Mouse (Mus musculus) kidney, postnatal 14 days (tissue): Measurements from ENCODE around the gene Tceal3.
"Not testable (repeated sequence)": the region's sequence is repeated elsewhere in the genome, so short reads cannot be mapped to it uniquely, and the experiment has no call there.

ENCODE experiments used
- DNase-seq: peaks from one replicate; pipeline ENCODE4 v3.0.0; 2022; ENCODE audit warnings: mixed read lengths

Gene Tceal3

DNA sequence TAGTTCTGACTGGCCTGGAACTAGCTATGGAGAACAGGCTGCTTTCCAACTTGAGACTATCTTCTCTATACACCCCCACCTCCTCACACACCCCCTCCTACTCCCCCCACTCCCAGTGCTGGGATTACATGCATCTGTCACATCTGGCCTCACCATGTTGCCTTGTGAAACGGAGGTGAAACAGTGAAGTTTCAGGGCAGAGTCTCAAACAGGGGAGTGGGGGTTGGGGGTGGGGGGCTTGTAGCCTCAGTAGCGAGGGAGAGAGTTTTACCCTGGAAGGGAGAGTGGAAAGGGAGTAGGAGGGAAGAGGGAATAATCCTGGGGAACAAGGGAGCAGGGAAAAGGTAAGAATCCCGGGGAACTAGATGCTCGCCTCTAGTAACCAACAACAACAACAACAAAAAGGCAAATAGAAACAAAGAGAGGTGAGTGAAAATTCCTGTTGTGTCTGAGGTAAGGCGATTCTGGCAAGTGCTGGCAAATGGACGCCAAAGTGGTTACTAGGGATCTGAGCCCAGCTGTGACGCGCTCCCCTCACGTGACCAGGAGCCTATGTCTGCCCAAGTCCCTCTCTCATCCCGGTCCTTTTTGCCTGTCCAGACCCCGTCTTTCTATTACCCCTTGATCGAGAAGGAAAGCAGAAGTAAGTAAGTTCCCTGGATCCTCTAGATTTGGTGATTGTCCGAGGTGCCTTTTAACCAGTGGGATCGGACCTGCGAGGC is 117.0 kb downstream of the Tceal3 start, which contains the start of gene Tceal1:
Tceal1 (plus strand) TSS at position 537 of the 722 bp plus-strand sequence.
- peak; percentile 71 for DNase-seq

- peak; percentile 48 for DNase-seq
These were observed 117.6 kb downstream of the Tceal3 start for GRCm38 (mm10) chrX:136708168-136708681.

- peak; percentile 1 for DNase-seq
These were observed 118.1 kb downstream of the Tceal3 start for GRCm38 (mm10) chrX:136708782-136709181.

DNA sequence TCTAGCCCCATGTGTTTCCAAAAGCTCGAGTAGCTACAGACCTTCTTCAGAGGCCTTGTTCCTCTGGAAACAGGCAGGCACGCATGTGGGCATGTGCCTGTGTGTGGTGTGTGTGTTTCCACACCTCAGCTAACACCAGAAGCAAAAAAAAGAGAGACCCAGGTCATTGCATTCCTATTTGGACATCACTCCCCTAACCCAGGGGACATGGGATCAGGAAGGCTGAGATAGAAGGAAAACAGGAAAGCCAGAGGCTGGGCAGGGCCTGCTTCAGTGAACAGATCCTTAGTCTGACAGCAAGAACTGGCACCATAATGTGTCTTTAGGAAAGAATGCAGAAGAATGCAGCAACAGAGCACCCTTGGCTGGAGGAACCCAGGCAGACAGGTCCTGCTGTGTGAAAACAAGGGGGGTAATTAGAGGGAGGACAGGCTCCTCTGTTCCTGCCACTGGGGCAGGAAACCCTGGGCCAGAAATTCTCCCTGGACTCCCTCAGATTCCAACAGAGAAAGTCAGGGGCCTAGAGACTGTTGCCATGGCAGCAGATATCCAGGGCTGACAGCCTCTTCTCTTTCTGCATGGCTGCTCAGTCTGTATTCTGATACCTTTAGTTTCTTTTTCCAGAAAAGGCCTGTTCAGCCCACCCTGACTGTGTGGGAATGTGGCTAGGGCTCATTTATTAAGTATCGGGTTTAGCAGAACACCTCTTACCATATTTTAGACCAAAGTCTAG is 124.3 kb downstream of the Tceal3 start:
- not testable (repeated sequence) for DNase-seq
